Mouse (Mus musculus) heart, embryonic 11.5 days (tissue): ENCODE data around the gene Spc25. TPM values are rescaled to one million over a fixed set of nuclear protein-coding genes. Genes with fewer than 3 reads are reported as not detected.

Experiments
- ATAC-seq: fragments of 200-750 bp; cut with Nextera tagmentation; replicated peaks from 2 replicates; pipeline ENCODE4 v1.8.0; 2017; ENCODE audit warnings: moderate library complexity; ENCODE audit not compliant: insufficient number of reproducible peaks, low FRiP score, low TSS enrichment
- H3K27ac ChIP-seq: fragments of 300-500 bp; sonication (generic); 2 replicates; pipeline ENCODE4 v1.5.1; 2014; ENCODE audit warnings: mild to moderate bottlenecking, low read depth, low read length
- H3K27me3 ChIP-seq: fragments of 300-500 bp; sonication (generic); 2 replicates; pipeline ENCODE4 v1.6.1; 2014; ENCODE audit warnings: mild to moderate bottlenecking, low read length, mixed read lengths; ENCODE audit not compliant: control insufficient read depth, insufficient read depth
- H3K36me3 ChIP-seq: fragments of 300-500 bp; sonication (generic); 2 replicates; pipeline ENCODE4 v1.6.1; 2014; ENCODE audit warnings: mild to moderate bottlenecking, low read length, moderate library complexity, mixed read lengths; ENCODE audit not compliant: control insufficient read depth, insufficient read depth
- H3K4me1 ChIP-seq: fragments of 300-500 bp; sonication (generic); 2 replicates; pipeline ENCODE4 v1.6.1; 2014; ENCODE audit warnings: low read length; ENCODE audit not compliant: control insufficient read depth, insufficient read depth
- H3K4me2 ChIP-seq: fragments of 300-500 bp; sonication (generic); 2 replicates; pipeline ENCODE4 v1.6.1; 2014; ENCODE audit warnings: mild to moderate bottlenecking, moderate library complexity
- H3K4me3 ChIP-seq: fragments of 300-500 bp; sonication (generic); 2 replicates; pipeline ENCODE4 v1.5.1; 2014; ENCODE audit warnings: low read depth, low read length
- H3K9ac ChIP-seq: fragments of 300-500 bp; sonication (generic); 2 replicates; pipeline ENCODE4 v1.6.1; 2014; ENCODE audit warnings: mild to moderate bottlenecking, low read depth, low read length, moderate library complexity
- H3K9me3 ChIP-seq: fragments of 300-500 bp; sonication (generic); replicated peaks from 2 replicates; pipeline ENCODE4 v1.6.1; 2016; ENCODE audit warnings: low read length; ENCODE audit not compliant: control insufficient read depth
- WGBS: fragments of 180-500 bp; shearing (Covaris S2); extraction: QIAGEN DNeasy Blood & Tissue Kit; methylation state at CpG from one replicate; pipeline ENCODE4 v1.1.7; 2014; ENCODE audit not compliant: insufficient replicate concordance; 5-methylcytosine and 5-hydroxymethylcytosine counted together
- polyA plus RNA-seq: library from polyadenylated mRNA; unstranded; fragments of >200 nt; fragmentation: Nextera tagmentation; extraction: Ambion mirVana; gene quantifications from 2 replicates; pipeline ENCODE4 v1.2.1, GENCODE M21; 2014

The Spc25 gene
- polyA plus RNA-seq, result 144 and 152 TPM in 2 replicates

DNA sequence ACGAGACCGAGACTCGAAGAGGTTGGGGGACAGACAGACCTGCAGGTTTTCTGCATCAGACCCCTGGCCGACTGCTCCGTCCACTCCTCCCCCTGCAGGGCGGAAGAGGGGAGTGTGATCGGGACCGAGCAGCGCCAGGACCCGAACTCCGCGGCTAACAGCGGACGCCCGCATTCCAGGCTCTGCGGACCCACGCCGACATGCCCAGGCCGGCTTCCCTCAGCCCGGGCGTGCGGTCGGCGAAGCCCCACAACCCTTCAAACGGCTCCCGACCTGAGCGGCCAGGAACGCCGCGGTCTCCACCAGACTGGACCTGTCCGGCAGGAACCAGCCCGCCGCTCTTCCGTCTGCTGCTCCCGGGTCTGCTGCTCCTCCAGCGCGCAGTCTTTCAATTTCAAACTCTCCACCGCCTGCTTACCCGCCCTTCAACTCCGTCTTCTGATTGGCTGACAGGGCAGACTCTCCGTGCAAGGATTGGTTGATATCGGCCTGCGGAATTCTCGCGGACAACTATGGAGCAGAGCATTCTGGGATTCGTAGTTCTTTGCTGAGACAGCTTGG, at the start of gene Spc25:
TSS of gene Spc25 (minus strand) at position 404 of the 561 bp plus-strand sequence.
- no peaks in the 10 kb centered on the region for H3K9me3 ChIP-seq

GRCm38 (mm10) chr2:69248221-69248755, 42.3 kb upstream of the Spc25 start:
- H3K27ac ChIP-seq, result no peak overlapping the region
- H3K9me3 ChIP-seq, result no peaks in the 10 kb centered on the region
- no peak for ATAC-seq

More for the DNA sequence above, at the start of gene Spc25:
- Histone ChIP-seq H3K36me3 (peaks cover 10% of the 10 kb centered on the region), H3K27ac (peak within 1 kb of the TSS; percentile 58; the same call in 1 of the 2 replicates), H3K4me1 (0 out of 2 replicates have a peak, but pooled peaks cover 2% of the 10 kb centered on the region), H3K4me3 (peak within 1 kb of the TSS; percentile 86), H3K9ac (peak within 1 kb of the TSS; percentile 91), H3K4me2 (peak within 1 kb of the TSS; percentile 61), H3K27me3 (no peaks in the 10 kb centered on the region)
- ATAC-seq, result peak; percentile 99
- whole genome bisulfite sequencing, result under 1% methylated on average over 45 of the region's 46 CpGs

DNA sequence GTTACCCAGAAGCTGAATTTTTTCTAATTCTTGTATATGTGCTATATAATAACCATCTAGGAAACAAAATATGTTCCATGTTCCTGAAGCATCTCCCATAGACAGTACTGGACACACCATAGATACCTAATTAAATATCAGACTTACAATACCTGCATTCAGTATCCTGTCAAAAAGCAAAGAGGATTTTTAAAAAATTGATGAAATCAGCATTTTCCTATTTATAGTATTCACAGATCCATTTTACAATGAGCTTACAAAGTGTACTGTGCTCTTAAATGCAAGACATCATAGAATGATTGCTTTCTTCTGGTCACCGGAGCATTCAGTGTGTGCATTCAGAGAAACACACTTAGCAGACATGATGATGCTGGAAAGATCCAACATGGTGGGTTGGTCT, 41.1 kb upstream of the Spc25 start:
- Histone ChIP-seq H3K27ac (no peak overlapping the region), H3K9me3 (no peaks in the 10 kb centered on the region), H3K27me3 (no peaks in the 10 kb centered on the region), H3K4me2 (no peak overlapping the region), H3K36me3 (no peaks in the 10 kb centered on the region), H3K4me3 (no peak overlapping the region), H3K4me1 (no peaks in the 10 kb centered on the region), H3K9ac (no peak overlapping the region)
- 88% methylated on average over 1 of the region's 1 CpGs for WGBS
- no peak for ATAC-seq

More at GRCm38 (mm10) chr2:69248221-69248755, 42.3 kb upstream of the Spc25 start:
- no peak overlapping the region for H3K4me2 ChIP-seq
- no peaks in the 10 kb centered on the region for H3K36me3 ChIP-seq
- no peaks in the 10 kb centered on the region for H3K27me3 ChIP-seq
- H3K9ac ChIP-seq, result no peak overlapping the region
- no peak overlapping the region for H3K4me3 ChIP-seq
- 65% methylated on average over 16 of the region's 16 CpGs for WGBS
- H3K4me1 ChIP-seq, result no peaks in the 10 kb centered on the region

- ATAC-seq, result no peak
- no peak overlapping the region for H3K9ac ChIP-seq
- no peak overlapping the region for H3K4me2 ChIP-seq
- H3K4me1 ChIP-seq, result no peaks in the 10 kb centered on the region
- no peak overlapping the region for H3K27ac ChIP-seq
- WGBS, result 43% methylated on average over 2 of the region's 2 CpGs
- no peak overlapping the region for H3K4me3 ChIP-seq
- no peaks in the 10 kb centered on the region for H3K27me3 ChIP-seq
- no peaks in the 10 kb centered on the region for H3K9me3 ChIP-seq
- no peaks in the 10 kb centered on the region for H3K36me3 ChIP-seq
Measured at GRCm38 (mm10) chr2:69244924-69245323, 38.9 kb upstream of the Spc25 start.

GRCm38 (mm10) chr2:69239315-69239714, 33.3 kb upstream of the Spc25 start:
- Histone ChIP-seq H3K27ac (no peak overlapping the region), H3K4me1 (no peaks in the 10 kb centered on the region), H3K9ac (no peak overlapping the region), H3K27me3 (no peaks in the 10 kb centered on the region), H3K36me3 (no peaks in the 10 kb centered on the region), H3K4me2 (no peak overlapping the region), H3K9me3 (no peaks in the 10 kb centered on the region), H3K4me3 (no peak overlapping the region)
- WGBS, result 79% methylated on average over 9 of the region's 9 CpGs
- no peak for ATAC-seq

GRCm38 (mm10) chr2:69234976-69235678, 29.1 kb upstream of the Spc25 start:
- H3K4me1 ChIP-seq, result no peaks in the 10 kb centered on the region
- no peaks in the 10 kb centered on the region for H3K27me3 ChIP-seq
- H3K27ac ChIP-seq, result no peak overlapping the region
- no peak for ATAC-seq
- H3K4me3 ChIP-seq, result no peak overlapping the region
- WGBS, result 80% methylated on average over 5 of the region's 5 CpGs
- H3K36me3 ChIP-seq, result no peaks in the 10 kb centered on the region
- H3K4me2 ChIP-seq, result no peak overlapping the region
- H3K9ac ChIP-seq, result no peak overlapping the region
- H3K9me3 ChIP-seq, result no peaks in the 10 kb centered on the region

DNA sequence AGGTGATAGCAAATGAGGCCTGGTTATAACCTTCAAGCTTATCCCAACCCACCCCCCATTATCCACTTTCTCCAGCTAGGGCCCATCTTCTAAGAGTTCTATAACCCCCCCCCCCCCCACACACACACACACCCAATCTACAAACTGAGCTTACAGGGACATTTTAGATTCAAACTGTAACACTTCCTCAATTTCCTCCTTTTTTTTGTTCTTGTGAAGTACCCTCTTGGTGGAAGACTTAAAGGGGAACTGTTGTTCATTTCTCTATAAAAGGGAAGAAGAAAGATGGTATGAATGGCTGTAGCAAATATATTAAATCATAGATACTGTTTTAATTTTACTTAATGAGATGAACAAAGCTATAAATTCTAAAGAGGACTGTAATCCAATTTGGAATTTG, 26.1 kb upstream of the Spc25 start:
- no peaks in the 10 kb centered on the region for H3K27me3 ChIP-seq
- H3K4me2 ChIP-seq, result no peak overlapping the region
- no peak for ATAC-seq

DNA sequence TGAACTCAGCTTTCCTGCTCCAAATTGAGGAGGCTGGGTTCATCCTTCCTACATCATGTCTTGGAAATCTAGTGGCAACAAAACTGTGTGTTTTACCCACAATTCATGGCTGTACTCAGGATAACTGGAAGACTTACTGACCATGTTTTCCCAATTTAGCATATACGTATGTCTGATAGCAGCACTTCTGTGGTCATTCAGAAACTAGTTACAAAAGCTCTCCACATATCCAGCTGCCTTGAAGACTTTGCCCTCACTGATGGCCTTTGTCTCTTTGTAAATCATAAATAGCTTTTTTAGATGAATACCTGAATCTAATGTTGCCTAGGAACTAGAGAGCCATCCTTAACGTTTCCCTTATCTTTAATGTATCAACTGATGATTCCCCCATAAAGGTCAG, 24.1 kb upstream of the Spc25 start:
- Histone ChIP-seq H3K27me3 (no peaks in the 10 kb centered on the region), H3K9me3 (no peaks in the 10 kb centered on the region), H3K4me1 (no peaks in the 10 kb centered on the region), H3K4me3 (no peak overlapping the region), H3K4me2 (no peak overlapping the region), H3K9ac (no peak overlapping the region), H3K36me3 (no peaks in the 10 kb centered on the region), H3K27ac (no peak overlapping the region)
- no peak for ATAC-seq
- 90% methylated on average over 2 of the region's 2 CpGs for WGBS

More for the DNA sequence above, 26.1 kb upstream of the Spc25 start:
- no peaks in the 10 kb centered on the region for H3K9me3 ChIP-seq
- no peak overlapping the region for H3K27ac ChIP-seq
- no peaks in the 10 kb centered on the region for H3K36me3 ChIP-seq
- no peak overlapping the region for H3K9ac ChIP-seq
- H3K4me3 ChIP-seq, result no peak overlapping the region
- H3K4me1 ChIP-seq, result no peaks in the 10 kb centered on the region
